ENCODE assay signal across 10 mouse cellular contexts in genomic region chr4:138882179-138882578, GRCm38 (mm10). TPM values are rescaled to one million over a fixed set of nuclear protein-coding genes. Genes with fewer than 3 reads are reported as not detected.
DNase-seq lines count a peak whose midpoint lies in the region; ATAC-seq and TF ChIP-seq lines count a peak whose summit lies in the region.
"Had no signal": no experiment of that assay in that cellular context is flagged by ENCODE, and none has a peak within 500 bp of the region (broad histone marks: within the 10 kb centered on the region; RNA-seq: fewer than 3 reads in every experiment).

No protein-coding gene starts in this region.

- DNase-seq in heart, embryonic 10.5 days (ENCODE audit: low spot score): no peak
- no peak for DNase-seq in heart, adult 2 months
- peak; percentile 41 for DNase-seq in R1 (ENCODE audit: low read depth, low spot score)
- no peak for DNase-seq in adrenal gland, postnatal 10 days
- DNase-seq in spleen, postnatal 4 days (ENCODE audit: low spot score in 2 of 2): no peak
- no peak for DNase-seq in cerebellum, adult 9-10 months

- no peak for TF ChIP-seq EP300 in heart, adult 2 months (IDR thresholded peaks at IDR 0.05; ENCODE audit: insufficient read depth, low read depth, low read length)

- no peaks in the 10 kb centered on the region for H3K79me2 ChIP-seq in heart, adult 2 months (replicated peaks; ENCODE audit: control insufficient read depth, insufficient read depth, low read length)

- 16% methylated on average over 16 of the region's 16 CpGs for WGBS in heart, embryonic 10.5 days
- WGBS in heart, adult 2 months: 25% methylated on average over 16 of the region's 16 CpGs
- 16% methylated on average over 16 of the region's 16 CpGs for WGBS in hindbrain, embryonic 15.5 days
- WGBS in midbrain, embryonic 13.5 days: 11% methylated on average over 16 of the region's 16 CpGs

- TF ChIP-seq POLR2A in heart, adult 2 months (IDR thresholded peaks at IDR 0.05; ENCODE audit: insufficient read depth, low read depth, low read length): no peak

- no peaks in the 10 kb centered on the region for H3K9me3 ChIP-seq in heart, embryonic 10.5 days
- H3K9me3 ChIP-seq in hindbrain, embryonic 15.5 days: no peaks in the 10 kb centered on the region
- no peaks in the 10 kb centered on the region for H3K9me3 ChIP-seq in midbrain, embryonic 13.5 days

- no peak for TF ChIP-seq CTCF in heart, adult 2 months (IDR thresholded peaks at IDR 0.05)

- no peaks in the 10 kb centered on the region for H3K36me3 ChIP-seq in heart, embryonic 10.5 days
- no peaks in the 10 kb centered on the region for H3K36me3 ChIP-seq in heart, adult 2 months (ENCODE audit: control insufficient read depth, insufficient read depth, low read length)
- no peaks in the 10 kb centered on the region for H3K36me3 ChIP-seq in hindbrain, embryonic 15.5 days
- H3K36me3 ChIP-seq in midbrain, embryonic 13.5 days: no peaks in the 10 kb centered on the region

- peak overlapping the region; percentile 47 for H3K4me3 ChIP-seq in heart, embryonic 10.5 days
- H3K4me3 ChIP-seq in heart, adult 2 months: no peak overlapping the region
- H3K4me3 ChIP-seq in hindbrain, embryonic 15.5 days: no peak overlapping the region
- no peak overlapping the region for H3K4me3 ChIP-seq in midbrain, embryonic 13.5 days (replicated peaks)

- H3K9ac ChIP-seq in heart, adult 2 months (ENCODE audit: low read depth, low read length): no peak overlapping the region
- no peak overlapping the region for H3K9ac ChIP-seq in hindbrain, embryonic 15.5 days
- 0 out of 2 replicates have a peak overlapping the region, but pooled peaks have one; percentile 10 for H3K9ac ChIP-seq in midbrain, embryonic 13.5 days (replicated peaks)

- intact Hi-C loops in heart, adult 2 months (cut with DNase I): no loop called here

- no peak for ATAC-seq in hindbrain, embryonic 15.5 days (ENCODE audit: low FRiP score, low read depth)
- ATAC-seq in midbrain, embryonic 13.5 days: peak; percentile 37; the same call in 1 of the 2 replicates

- peak overlapping the region; percentile 37 for H3K4me2 ChIP-seq in hindbrain, embryonic 15.5 days
- peak overlapping the region; percentile 34 for H3K4me2 ChIP-seq in midbrain, embryonic 13.5 days (replicated peaks)

- peak overlapping the region; percentile 42; the same call in 1 of the 2 replicates for H3K27ac ChIP-seq in heart, embryonic 10.5 days
- no peak overlapping the region for H3K27ac ChIP-seq in heart, adult 2 months
- no peak overlapping the region for H3K27ac ChIP-seq in hindbrain, embryonic 15.5 days (replicated peaks)
- no peak overlapping the region for H3K27ac ChIP-seq in midbrain, embryonic 13.5 days

- H3K27me3 ChIP-seq in heart, embryonic 10.5 days (ENCODE audit: insufficient read depth, poor library complexity, severe bottlenecking): peaks cover 49% of the 10 kb centered on the region
- H3K27me3 ChIP-seq in heart, adult 2 months (ENCODE audit: control insufficient read depth, insufficient read depth, low read length): no peaks in the 10 kb centered on the region; the same call in 1 of the 2 replicates
- peaks cover 6% of the 10 kb centered on the region; the same call in 1 of the 2 replicates for H3K27me3 ChIP-seq in hindbrain, embryonic 15.5 days
- H3K27me3 ChIP-seq in midbrain, embryonic 13.5 days: peaks cover 13% of the 10 kb centered on the region; the same call in 1 of the 2 replicates

- H3K4me1 ChIP-seq in heart, embryonic 10.5 days: peaks cover 24% of the 10 kb centered on the region
- H3K4me1 ChIP-seq in heart, adult 2 months (ENCODE audit: control insufficient read depth, insufficient read depth, low read length): no peaks in the 10 kb centered on the region
- peaks cover 6% of the 10 kb centered on the region; the same call in 1 of the 2 replicates for H3K4me1 ChIP-seq in hindbrain, embryonic 15.5 days (replicated peaks)
- peaks cover 12% of the 10 kb centered on the region; the same call in 1 of the 2 replicates for H3K4me1 ChIP-seq in midbrain, embryonic 13.5 days (replicated peaks)

RNA-seq across cellular contexts. Expression of gene Pla2g2e, which starts 4.4 kb away (rescaled TPM):
- polyA plus RNA-seq in heart, embryonic 10.5 days (2016; fragmentation: Nextera tagmentation; extraction: Ambion mirVana): not detected in 2 replicates
- total RNA-seq in heart, adult 2 months (2021): 1 to 10 TPM in 1 of 2 experiments, under 1 TPM in 1; 0.73 to 1.6 TPM
- polyA plus RNA-seq in heart, adult 2 months (2012; rRNA removed): 0.43 TPM in 1 of 2 replicates, not detected in the other
- polyA plus RNA-seq in hindbrain, embryonic 15.5 days (2015; fragmentation: Nextera tagmentation; extraction: Ambion mirVana): not detected in 2 replicates
- not detected in 2 replicates for polyA plus RNA-seq in midbrain, embryonic 13.5 days (2015; fragmentation: Nextera tagmentation; extraction: Ambion mirVana)
- 1 to 10 TPM; 1.1 to 4.1 TPM for total RNA-seq in adrenal gland, postnatal 10 days (2021)
- total RNA-seq: hematopoietic stem cell, adult 5-6 weeks had no signal

RNA-seq across cellular contexts. Expression of gene Gm13030, which starts 8.4 kb away (rescaled TPM):
- not detected in 2 replicates for polyA plus RNA-seq in heart, embryonic 10.5 days (2016; fragmentation: Nextera tagmentation; extraction: Ambion mirVana)
- total RNA-seq in heart, adult 2 months (2021): not detected
- polyA plus RNA-seq in heart, adult 2 months (2012; rRNA removed): not detected in 2 replicates
- not detected in 2 replicates for polyA plus RNA-seq in hindbrain, embryonic 15.5 days (2015; fragmentation: Nextera tagmentation; extraction: Ambion mirVana)
- not detected in 2 replicates for polyA plus RNA-seq in midbrain, embryonic 13.5 days (2015; fragmentation: Nextera tagmentation; extraction: Ambion mirVana)
- not detected for total RNA-seq in adrenal gland, postnatal 10 days (2021)
- total RNA-seq: hematopoietic stem cell, adult 5-6 weeks had no signal
- polyA plus RNA-seq: C2C12 had no signal

RNA-seq across cellular contexts. Expression of gene Pla2g5, which starts 18.9 kb away (rescaled TPM):
- 0.91 and 2.1 TPM in 2 replicates for polyA plus RNA-seq in heart, embryonic 10.5 days (2016; fragmentation: Nextera tagmentation; extraction: Ambion mirVana)
- 10 to 100 TPM; 24.8 to 33.0 TPM for total RNA-seq in heart, adult 2 months (2021)
- 87.6 and 129 TPM in 2 replicates for polyA plus RNA-seq in heart, adult 2 months (2012; rRNA removed)
- 0.39 and 0.64 TPM in 2 replicates for polyA plus RNA-seq in hindbrain, embryonic 15.5 days (2015; fragmentation: Nextera tagmentation; extraction: Ambion mirVana)
- polyA plus RNA-seq in midbrain, embryonic 13.5 days (2015; fragmentation: Nextera tagmentation; extraction: Ambion mirVana): 0.27 and 0.59 TPM in 2 replicates
- 10 to 100 TPM in 1 of 2 experiments, 1 to 10 TPM in 1; 9.8 to 15.0 TPM for total RNA-seq in adrenal gland, postnatal 10 days (2021)
- total RNA-seq: hematopoietic stem cell, adult 5-6 weeks had no signal

RNA-seq across cellular contexts. Expression of gene Otud3, which starts 31.6 kb away (rescaled TPM):
- polyA plus RNA-seq in heart, embryonic 10.5 days (2016; fragmentation: Nextera tagmentation; extraction: Ambion mirVana): 3.1 and 5.2 TPM in 2 replicates
- 10 to 100 TPM; 10.4 to 11.7 TPM for total RNA-seq in heart, adult 2 months (2021)
- polyA plus RNA-seq in heart, adult 2 months (2012; rRNA removed): 6.1 and 8.8 TPM in 2 replicates
- polyA plus RNA-seq in hindbrain, embryonic 15.5 days (2015; fragmentation: Nextera tagmentation; extraction: Ambion mirVana): 2.3 and 2.8 TPM in 2 replicates
- polyA plus RNA-seq in midbrain, embryonic 13.5 days (2015; fragmentation: Nextera tagmentation; extraction: Ambion mirVana): 2.4 and 2.5 TPM in 2 replicates
- 1 to 10 TPM; 7.1 to 8.2 TPM for total RNA-seq in adrenal gland, postnatal 10 days (2021)

Comparison
In these comparisons a context has a peak if more than half of its experiments do, and no peak if none do; other contexts are left out.
1. RNA of gene Pla2g5, which starts 18.9 kb away (polyA plus RNA-seq): 87.6 to 129 TPM in heart, adult 2 months; 0.91 to 2.1 TPM in heart, embryonic 10.5 days, 0.39 to 0.64 TPM in hindbrain, embryonic 15.5 days and 0.27 to 0.59 TPM in midbrain, embryonic 13.5 days; every median in the first group is over 10 times any median in the second.